ENCODE assay signal across 9 mouse cellular contexts in the genomic region with DNA sequence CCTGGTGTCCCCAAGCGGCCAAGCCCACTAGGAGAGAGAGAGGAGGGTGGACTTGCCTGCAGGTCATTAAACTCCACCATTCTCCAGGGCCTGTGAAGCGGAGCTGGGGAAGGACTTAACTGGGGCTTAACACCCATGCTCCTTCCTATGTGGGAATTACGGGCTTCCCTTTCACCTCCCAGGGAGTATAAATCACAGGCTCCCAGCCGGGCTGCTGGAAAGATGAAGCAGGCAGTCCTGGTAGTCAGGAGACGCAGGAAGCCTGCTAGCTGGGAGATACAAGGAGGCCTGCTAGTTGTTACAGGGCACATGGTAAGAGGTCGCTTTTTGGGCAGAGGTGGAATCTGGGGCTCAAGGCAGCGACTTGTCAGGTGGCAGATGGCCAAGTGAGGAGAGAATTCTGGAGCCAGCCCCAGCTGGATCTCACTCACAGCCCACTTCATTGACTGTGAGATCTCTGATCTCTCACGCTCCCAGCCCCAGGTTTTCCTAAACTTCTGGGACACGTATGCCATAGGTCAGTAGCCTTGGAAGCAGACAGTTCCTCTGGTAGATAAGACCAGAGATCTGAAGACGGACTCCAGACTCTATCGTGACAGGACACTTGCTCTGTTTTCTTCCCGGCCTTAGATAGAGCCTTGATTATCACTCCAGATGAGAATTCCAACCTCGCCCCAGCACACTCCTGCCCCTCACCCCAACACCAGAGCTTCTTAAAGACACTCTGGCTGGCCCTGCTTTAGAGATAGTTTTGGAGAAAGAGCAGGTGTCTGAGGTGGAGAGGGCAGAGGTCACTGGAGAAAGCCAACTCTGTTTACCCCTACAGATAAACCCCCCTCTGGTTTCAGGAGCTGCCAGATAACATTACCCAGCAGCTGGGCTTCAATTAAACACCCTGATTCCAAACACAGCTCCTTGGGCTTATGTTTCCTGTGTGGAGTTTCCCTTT. TPM values are rescaled to one million over a fixed set of nuclear protein-coding genes. Genes with fewer than 3 reads are reported as not detected.
A peak's percentile ranks its signal among the peaks of the same experiment; 100 is the strongest.
DNase-seq lines count a peak whose midpoint lies in the region; ATAC-seq lines count a peak whose summit lies in the region.
"Had no signal": no experiment of that assay in that cellular context is flagged by ENCODE, and none has a peak within 500 bp of the region (broad histone marks: within the 10 kb centered on the region; RNA-seq: fewer than 3 reads in every experiment).

No protein-coding gene starts in this region.

- no peak for DNase-seq in kidney, postnatal 14 days
- peak; percentile 45 for DNase-seq in embryo, embryonic 9.5 days (ENCODE audit: extremely low spot score)
- DNase-seq in hindlimb bud, embryonic 11.5 days (ENCODE audit: extremely low spot score, low read depth, low spot score): peak; percentile 35
- DNase-seq in lung, postnatal 10 days: peak; percentile 76
- DNase-seq in thymus, postnatal 36 days: no peak
- DNase-seq in thymus, postnatal 0 days (ENCODE audit: low spot score): no peak
- DNase-seq in gastrocnemius, adult 18-20 months (ENCODE audit: low spot score): no peak
- DNase-seq: kidney, postnatal 36 days had no signal

- H3K9ac ChIP-seq in kidney, embryonic 16.5 days (replicated peaks; ENCODE audit: low read length): no peak overlapping the region

- 19% methylated on average over 13 of the region's 13 CpGs for WGBS in kidney, embryonic 16.5 days

- H3K4me3 ChIP-seq in kidney, embryonic 16.5 days (ENCODE audit: low read length): no peak overlapping the region

- H3K36me3 ChIP-seq in kidney, embryonic 16.5 days (ENCODE audit: insufficient read depth, low read length): no peaks in the 10 kb centered on the region

- no peak overlapping the region for H3K4me2 ChIP-seq in kidney, embryonic 16.5 days (replicated peaks; ENCODE audit: low read depth, low read length)

- H3K4me1 ChIP-seq in kidney, embryonic 16.5 days (ENCODE audit: insufficient read depth, low read length): peaks cover 30% of the 10 kb centered on the region

- no peaks in the 10 kb centered on the region for H3K9me3 ChIP-seq in kidney, embryonic 16.5 days (ENCODE audit: low read length)

- no peaks in the 10 kb centered on the region for H3K27me3 ChIP-seq in kidney, embryonic 16.5 days (ENCODE audit: insufficient read depth, low read length)

- peak; percentile 49 for ATAC-seq in kidney, embryonic 16.5 days (ENCODE audit: low FRiP score, low TSS enrichment)

- peak overlapping the region; percentile 48 for H3K27ac ChIP-seq in kidney, embryonic 16.5 days (ENCODE audit: low read length)

RNA-seq across cellular contexts. Expression of a gene that starts 36.1 kb away (rescaled TPM):
- polyA plus RNA-seq in kidney, embryonic 16.5 days (2015; fragmentation: Nextera tagmentation; extraction: Ambion mirVana): 5.0 and 5.5 TPM in 2 replicates
- 2.0 and 2.6 TPM in 2 replicates for polyA plus RNA-seq in thymus, postnatal 0 days (2015; fragmentation: Nextera tagmentation; extraction: Ambion mirVana)
- 10 to 100 TPM; 32.8 to 42.6 TPM for total RNA-seq in gastrocnemius, adult 18-20 months (2021)

Comparison
In these comparisons a context has a peak if more than half of its experiments do, and no peak if none do; other contexts are left out.
1. DNase-seq: peak in embryo, embryonic 9.5 days (single experiment), hindlimb bud, embryonic 11.5 days (single experiment) and lung, postnatal 10 days (single experiment); none in kidney, postnatal 14 days (single experiment), thymus, postnatal 36 days (0 of 2), thymus, postnatal 0 days (single experiment) and gastrocnemius, adult 18-20 months (single experiment).